Mouse (Mus musculus) spleen, adult 12 weeks (tissue): ENCODE results near the gene Itpripl2.

Experiments
- DNase-seq: peaks from one replicate; pipeline ENCODE4 v3.0.0; 2022; ENCODE audit warnings: low spot score

Gene Itpripl2

DNA sequence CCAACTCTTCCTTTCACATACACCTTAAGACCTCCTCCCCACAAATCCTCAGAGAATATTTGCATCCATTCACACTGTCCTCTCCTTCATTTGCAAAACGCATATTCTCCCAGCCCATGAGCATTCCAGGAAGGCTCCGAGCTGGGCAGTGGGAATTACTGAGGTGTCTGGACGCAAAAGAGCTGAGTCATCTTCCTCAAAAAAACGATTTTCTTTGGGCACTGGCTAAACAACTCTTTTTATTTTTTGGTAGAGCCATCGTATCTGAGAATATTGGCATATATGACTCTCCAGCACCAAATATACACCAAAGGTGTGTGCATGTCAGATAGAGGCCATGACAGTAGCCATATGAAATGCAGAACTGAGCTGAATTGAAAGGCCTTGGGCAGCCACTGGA, 4.9 kb downstream of the Itpripl2 start:
- DNase-seq = no peak

GRCm38 (mm10) chr7:118483996-118484395, 7.8 kb downstream of the Itpripl2 start:
- DNase-seq = no peak

DNA sequence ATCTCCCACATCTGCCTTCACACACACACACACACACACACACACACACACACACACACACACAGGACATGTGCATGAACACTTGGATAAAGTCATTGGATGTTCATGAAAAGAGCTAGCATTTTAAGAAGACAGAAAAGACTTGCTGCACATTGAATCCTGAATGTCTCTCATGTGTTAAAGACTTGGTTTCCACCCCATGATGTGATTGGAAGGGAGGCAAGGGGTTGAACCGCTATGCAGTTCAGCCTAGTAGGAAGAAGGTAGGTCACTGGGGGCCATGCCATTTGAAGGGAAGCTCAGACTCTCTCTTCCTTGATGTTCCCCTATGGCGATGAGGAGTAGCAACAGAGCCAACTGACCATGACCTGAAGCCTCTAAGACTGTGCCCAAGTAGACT, 9.8 kb downstream of the Itpripl2 start:
- no peak for DNase-seq

- DNase-seq = no peak
These were observed 10.5 kb downstream of the Itpripl2 start for GRCm38 (mm10) chr7:118481047-118481810.

GRCm38 (mm10) chr7:118480160-118480709, 11.5 kb downstream of the Itpripl2 start:
- no peak for DNase-seq

DNA sequence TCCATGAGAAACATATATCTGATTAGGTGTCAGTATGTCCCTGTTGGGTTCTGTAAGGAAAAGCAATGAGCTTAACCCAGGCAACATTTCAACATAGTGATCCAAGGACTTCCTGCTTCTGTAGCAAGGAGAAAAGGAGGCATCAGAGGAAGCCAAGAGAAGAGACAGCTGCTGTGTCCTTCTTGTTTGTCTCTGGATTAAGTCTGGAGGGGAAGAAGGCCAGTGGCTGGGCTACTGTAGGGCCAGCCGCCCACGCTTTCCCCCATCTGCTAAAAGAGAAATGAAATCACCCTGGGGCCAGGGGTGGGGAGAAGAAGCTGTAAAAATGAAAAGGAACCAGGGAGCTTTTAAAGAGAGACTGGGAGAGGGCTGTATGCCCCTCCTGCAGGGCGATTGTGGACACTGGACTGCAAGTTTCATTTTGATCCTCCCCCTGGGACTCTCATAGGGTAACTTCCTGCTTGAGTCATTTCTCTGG, 12.9 kb downstream of the Itpripl2 start:
- no peak for DNase-seq

DNA sequence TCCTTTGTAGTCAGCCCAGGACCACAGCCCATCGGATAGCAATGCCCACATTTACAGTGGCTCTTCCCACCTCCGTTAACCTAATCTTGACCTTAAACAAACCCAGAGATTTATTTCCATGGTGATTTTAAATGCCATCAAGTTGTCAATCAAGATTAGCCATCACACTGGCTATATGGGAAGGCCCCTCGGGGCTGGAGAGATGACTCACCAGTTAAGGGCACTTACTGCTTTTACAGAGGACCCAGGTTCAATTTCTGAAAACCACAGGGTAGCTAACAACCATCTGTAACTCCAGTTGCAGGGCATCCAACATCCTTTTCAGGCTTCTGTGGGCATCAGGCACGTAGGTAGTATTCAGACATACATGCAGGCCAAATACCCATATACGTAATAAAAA, 15.3 kb downstream of the Itpripl2 start:
- no peak for DNase-seq

DNA sequence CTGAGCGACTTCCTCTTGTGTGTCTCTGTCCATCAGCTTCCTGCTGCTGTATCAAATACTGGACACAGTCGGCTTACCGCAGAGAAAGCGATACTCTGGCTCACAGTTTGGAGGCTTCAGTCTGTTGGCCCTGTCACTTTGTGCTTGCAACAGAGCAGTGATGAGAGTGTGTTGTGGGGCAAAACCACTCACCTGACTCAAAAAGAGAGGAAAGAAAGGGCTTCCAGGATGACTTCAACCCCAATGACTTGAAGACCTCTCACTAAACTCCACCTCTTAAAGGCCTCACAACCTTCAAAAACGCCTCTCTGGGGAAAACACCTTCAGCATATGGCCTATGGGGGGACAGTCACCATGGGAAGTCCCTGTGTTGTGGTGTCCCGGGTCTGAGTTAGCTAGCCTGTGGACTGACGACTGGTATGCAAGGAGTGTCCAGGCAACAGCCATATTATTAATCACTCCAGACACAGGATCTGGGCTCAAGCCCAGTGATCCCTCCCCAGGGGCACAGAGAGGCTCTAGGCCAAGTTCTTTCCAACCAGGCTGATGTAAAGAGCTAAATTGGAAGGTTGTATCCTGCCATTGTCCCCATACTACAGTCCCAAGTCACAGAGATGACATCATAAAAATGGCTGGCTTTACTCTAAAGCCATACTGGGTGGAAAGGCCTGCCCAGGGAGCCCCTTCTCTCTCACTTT, 16.6 kb downstream of the Itpripl2 start:
- no peak for DNase-seq

DNA sequence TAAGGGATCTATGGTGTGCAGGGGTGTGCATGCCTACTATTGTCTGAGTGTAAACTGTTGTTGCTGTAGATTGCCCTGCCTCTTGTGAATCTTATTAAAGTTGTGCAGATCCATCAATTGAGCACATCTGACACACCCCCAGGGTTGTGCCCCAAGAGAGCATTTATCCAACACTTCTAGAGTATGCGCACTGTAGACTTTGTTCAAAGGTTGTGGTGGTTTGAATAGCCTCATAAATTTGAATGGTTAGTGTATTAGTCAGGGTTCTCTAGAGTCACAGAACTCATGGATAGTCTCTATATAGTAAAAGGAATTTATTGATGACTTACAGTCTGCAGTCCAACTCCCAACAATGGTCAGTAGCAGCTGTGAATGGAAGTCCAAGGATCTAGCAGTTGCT, 18.9 kb downstream of the Itpripl2 start:
- no peak for DNase-seq

- DNase-seq = no peak
These were observed 23.7 kb downstream of the Itpripl2 start for GRCm38 (mm10) chr7:118468060-118468459.

DNA sequence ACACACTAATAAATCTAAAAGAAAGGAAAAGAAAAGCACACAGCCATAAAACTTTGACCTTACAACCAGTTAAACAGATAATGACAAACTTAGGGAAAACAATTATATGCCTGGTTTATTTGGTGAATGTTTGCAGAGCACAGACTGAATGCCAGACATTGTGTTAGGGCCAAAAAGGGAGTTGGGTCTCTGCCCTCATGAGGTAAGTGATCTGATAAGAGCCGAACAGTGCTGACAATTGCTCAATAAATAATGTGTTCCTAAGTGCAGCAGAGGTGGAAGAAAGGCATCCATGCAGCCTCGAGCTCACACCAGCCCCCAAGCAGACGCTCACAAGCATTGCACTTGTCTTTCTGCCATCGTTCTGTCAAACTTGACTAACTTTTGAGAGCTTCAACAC, 27.3 kb downstream of the Itpripl2 start:
- DNase-seq = no peak

- DNase-seq = no peak
These were observed 28.7 kb downstream of the Itpripl2 start for GRCm38 (mm10) chr7:118462818-118463762.

GRCm38 (mm10) chr7:118461400-118462136, 30.2 kb downstream of the Itpripl2 start:
- DNase-seq = no peak

- no peak for DNase-seq
These were observed 38.1 kb downstream of the Itpripl2 start for GRCm38 (mm10) chr7:118453722-118454121.

DNA sequence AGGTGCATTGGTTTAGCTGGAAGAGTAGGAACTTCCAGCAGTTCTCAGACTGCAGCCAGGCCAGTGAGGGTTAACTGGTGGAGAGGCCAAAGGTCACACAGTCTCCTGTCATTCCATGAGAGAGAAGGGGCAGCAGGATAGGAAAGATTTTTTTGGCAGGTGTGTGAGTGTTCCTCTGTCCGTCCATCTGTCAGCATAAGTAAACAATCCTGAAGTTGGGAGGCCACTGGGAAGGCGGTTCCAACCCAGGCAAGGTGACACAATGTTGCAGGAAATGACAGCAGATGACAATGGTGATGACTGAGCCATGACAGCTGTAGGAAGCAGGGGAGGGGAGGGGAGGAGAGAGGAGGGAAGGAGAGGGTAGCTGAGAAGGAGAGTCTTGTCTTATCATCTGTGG, 38.8 kb downstream of the Itpripl2 start:
- DNase-seq = no peak

- DNase-seq = no peak
These were observed 43.4 kb downstream of the Itpripl2 start, which contains the start of gene Syt17 for GRCm38 (mm10) chr7:118448134-118448967. Syt17 (minus strand) TSS chr7:118448222.

DNA sequence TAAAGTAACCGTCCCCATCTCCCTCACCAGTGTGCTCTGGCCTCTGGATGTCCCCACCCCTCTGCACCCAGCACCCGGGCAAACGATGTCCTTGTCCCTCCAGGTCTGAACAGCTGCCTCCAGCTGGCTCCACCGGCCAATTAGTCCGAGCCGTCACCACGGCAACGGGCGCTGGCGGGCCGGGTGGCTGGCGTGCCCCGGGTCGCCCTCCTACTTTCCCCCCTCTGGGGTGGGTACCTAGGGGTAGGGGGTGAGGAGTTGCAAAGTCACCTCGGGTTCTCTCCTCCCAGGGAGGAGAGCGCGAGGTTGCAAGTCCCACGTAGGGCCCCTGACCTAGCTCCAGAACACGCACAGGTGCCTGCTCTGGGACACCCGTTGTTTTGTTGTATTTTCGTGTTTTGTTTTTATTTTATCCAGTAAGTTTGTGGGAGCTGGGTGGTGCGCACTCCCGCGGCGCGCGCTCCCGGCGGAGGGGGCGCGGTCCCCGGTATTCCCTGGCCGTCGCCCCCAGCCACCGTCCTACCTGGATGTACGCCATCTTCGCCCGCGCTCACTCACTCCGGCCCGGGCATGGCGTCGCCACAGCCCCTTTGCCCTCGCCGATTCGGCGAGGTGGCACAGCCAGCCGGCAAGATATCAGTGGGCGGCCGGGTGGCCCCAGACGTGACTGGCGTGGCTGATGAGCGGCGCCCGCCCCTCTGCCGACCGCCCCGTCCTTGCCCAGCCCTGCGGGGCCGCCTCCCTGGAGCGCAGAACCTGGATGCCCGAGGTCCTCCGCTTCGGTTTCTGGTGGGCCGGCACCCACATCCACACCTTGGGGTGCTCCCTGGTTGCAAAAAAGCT, 44.3 kb downstream of the Itpripl2 start:
- no peak for DNase-seq

- DNase-seq = no peak
These were observed 47.8 kb downstream of the Itpripl2 start for GRCm38 (mm10) chr7:118443895-118444485.

GRCm38 (mm10) chr7:118443371-118443770, 48.4 kb downstream of the Itpripl2 start:
- DNase-seq = no peak
